Mouse (Mus musculus) erythroblast, embryonic 14.5 days (primary cell): ENCODE measurements around the gene Slc27a1. TPM values are rescaled to one million over a fixed set of nuclear protein-coding genes. Genes with fewer than 3 reads are reported as not detected.
A peak's percentile ranks its signal among the peaks of the same experiment; 100 is the strongest.
"Not testable (repeated sequence)": the region's sequence is repeated elsewhere in the genome, so short reads cannot be mapped to it uniquely, and the experiment has no call there.

Source experiments
- H3K27me3 ChIP-seq: 2 replicates; pipeline ENCODE4 v1.6.1; 2012; ENCODE audit warnings: inconsistent platforms; ENCODE audit not compliant: control insufficient read depth
- H3K36me3 ChIP-seq: 2 replicates; pipeline ENCODE4 v1.6.1; 2012; ENCODE audit warnings: mild to moderate bottlenecking, inconsistent platforms; ENCODE audit not compliant: control insufficient read depth
- H3K4me1 ChIP-seq: 2 replicates; pipeline ENCODE4 v1.6.1; 2012; ENCODE audit warnings: inconsistent platforms; ENCODE audit not compliant: control insufficient read depth
- H3K4me3 ChIP-seq: replicated peaks from 2 replicates; pipeline ENCODE3; 2012; ENCODE audit warnings: moderate library complexity, mild to moderate bottlenecking, inconsistent platforms
- H3K9me3 ChIP-seq: 2 replicates; pipeline ENCODE4 v1.6.1; 2012; ENCODE audit warnings: low read length, inconsistent platforms, mixed read lengths; ENCODE audit not compliant: control insufficient read depth
- GATA1 ChIP-seq: IDR thresholded peaks from 2 replicates; pipeline ENCODE4 v1.6.1; 2012; ENCODE audit warnings: low read length, inconsistent platforms, mixed read lengths
- TAL1 ChIP-seq: IDR thresholded peaks from 3 replicates; pipeline ENCODE4 v1.6.1; 2012; ENCODE audit warnings: low read length, inconsistent platforms, mixed read lengths
- polyA plus RNA-seq: library from polyadenylated mRNA; stranded (reverse); fragments of >175 nt; gene quantifications from 2 replicates; pipeline ENCODE4 v1.2.3, GENCODE M21; 2012

Slc27a1 gene
- 0.02 and 0.03 TPM in 2 replicates for polyA plus RNA-seq

DNA sequence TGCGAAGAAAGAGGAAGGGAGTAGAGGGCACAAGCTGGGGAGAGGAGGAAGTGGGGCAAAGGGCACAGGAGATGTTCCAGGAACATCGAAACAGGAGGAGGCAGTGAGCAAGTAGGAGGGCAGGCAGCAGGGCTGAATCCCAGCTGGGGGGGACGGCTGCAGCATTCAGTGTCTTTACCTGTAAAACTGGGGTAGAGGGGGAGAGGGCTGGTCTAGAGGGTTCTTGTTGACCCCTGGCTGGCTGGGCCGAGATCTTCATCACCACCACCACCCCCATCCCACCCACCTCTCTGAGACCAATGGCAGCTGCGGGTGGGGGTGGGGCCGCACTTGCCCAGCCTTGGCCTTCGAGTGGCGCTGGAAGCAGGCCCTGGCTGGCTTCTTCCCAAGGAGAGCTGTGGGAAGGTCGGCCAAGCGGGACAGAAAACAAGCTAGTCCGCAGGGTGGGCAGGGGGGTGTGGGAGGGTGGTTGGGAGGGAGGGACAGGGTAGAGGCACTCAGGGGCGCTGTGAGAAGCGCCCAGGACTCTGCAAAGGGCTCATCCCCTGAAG is at the start of gene Slc27a1:
Gene Slc27a1, plus strand, starts transcription at position 496 of the 551 bp plus-strand sequence.
- H3K4me1 ChIP-seq, result peaks cover 19% of the 10 kb centered on the region
- no peaks in the 10 kb centered on the region for H3K36me3 ChIP-seq
- no peak for TF ChIP-seq TAL1
- TF ChIP-seq GATA1, result no peak
- peaks cover 5% of the 10 kb centered on the region for H3K9me3 ChIP-seq
- H3K4me3 ChIP-seq, result peak within 1 kb of the TSS; percentile 57
- peaks cover 63% of the 10 kb centered on the region for H3K27me3 ChIP-seq

- not testable (repeated sequence) for H3K27me3 ChIP-seq, H3K36me3 ChIP-seq, H3K9me3 ChIP-seq, H3K4me1 ChIP-seq, H3K4me3 ChIP-seq
These were observed 49.5 kb upstream of the Slc27a1 start for GRCm38 (mm10) chr8:71519037-71519825.

DNA sequence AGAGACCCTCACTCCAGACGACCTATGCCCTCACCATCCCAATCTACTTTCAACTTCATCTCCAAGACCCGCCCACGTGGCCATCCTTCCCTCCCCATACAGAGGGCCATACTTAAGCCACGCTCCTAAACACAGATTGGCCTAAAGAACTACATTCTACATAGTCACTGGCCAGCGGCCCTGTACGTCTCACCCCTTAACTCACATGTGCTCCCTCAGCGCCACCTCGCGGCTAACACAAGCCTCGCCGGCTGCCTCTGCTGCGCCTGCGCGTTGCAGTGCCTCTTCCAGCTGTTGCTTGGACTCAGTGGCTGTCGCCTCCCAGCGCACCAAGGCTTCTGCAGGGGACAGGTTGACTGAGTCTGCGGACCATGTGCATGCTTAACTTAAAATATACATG is 47.0 kb upstream of the Slc27a1 start:
- Histone ChIP-seq H3K36me3 (no peaks in the 10 kb centered on the region), H3K9me3 (no peaks in the 10 kb centered on the region), H3K27me3 (peaks cover 20% of the 10 kb centered on the region), H3K4me3 (no peak overlapping the region), H3K4me1 (peaks cover 6% of the 10 kb centered on the region)
- TF ChIP-seq GATA1, result no peak
- no peak for TF ChIP-seq TAL1

DNA sequence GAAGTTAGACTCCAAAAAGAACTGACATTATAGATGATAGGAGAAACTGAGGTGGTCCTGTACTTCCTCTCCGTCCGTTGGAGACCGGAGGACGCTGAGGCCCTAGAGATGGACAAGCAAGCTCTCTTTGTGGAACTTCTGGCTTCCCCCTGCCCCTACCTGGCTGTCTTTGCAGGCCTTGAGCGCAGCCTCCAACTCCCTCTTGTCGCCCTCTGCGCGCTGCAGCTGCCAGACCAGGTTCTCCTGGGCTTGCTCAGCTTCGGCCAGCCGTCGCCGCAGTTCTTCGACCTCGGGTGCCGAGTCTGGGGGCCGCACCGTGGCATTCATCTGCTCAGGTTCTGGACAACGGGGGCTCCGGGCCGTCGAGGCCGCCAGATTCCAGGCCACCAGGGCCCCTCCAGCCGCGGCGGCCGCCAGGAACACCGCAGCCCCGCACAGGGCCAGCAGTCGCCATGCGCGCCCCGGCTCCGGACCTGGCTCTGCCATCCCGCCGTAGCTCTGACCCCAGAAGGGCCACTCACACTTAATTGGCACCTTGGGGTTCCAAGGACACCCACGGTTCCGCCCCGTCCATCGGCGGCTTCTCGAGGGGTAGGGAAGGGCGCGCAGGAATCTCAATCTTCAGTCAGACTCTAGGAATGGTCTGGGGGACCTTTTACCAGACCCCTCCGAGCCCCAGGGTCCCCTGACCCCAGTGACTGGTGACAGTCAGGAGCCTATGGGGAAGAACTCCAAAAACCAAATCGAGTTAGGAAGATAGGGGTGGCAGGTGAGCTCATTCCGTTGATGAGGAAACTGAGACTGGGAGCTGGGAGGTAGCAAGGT is 43.2 kb upstream of the Slc27a1 start, which contains the start of gene Ccdc194:
Gene Ccdc194, minus strand, starts transcription at position 486 of the 825 bp plus-strand sequence.
- H3K4me3 ChIP-seq, result no peak within 1 kb of the TSS
- no peaks in the 10 kb centered on the region for H3K36me3 ChIP-seq
- H3K27me3 ChIP-seq, result peaks cover 35% of the 10 kb centered on the region
- no peak for TF ChIP-seq TAL1
- no peak for TF ChIP-seq GATA1
- H3K9me3 ChIP-seq, result no peaks in the 10 kb centered on the region
- peaks cover 7% of the 10 kb centered on the region for H3K4me1 ChIP-seq

DNA sequence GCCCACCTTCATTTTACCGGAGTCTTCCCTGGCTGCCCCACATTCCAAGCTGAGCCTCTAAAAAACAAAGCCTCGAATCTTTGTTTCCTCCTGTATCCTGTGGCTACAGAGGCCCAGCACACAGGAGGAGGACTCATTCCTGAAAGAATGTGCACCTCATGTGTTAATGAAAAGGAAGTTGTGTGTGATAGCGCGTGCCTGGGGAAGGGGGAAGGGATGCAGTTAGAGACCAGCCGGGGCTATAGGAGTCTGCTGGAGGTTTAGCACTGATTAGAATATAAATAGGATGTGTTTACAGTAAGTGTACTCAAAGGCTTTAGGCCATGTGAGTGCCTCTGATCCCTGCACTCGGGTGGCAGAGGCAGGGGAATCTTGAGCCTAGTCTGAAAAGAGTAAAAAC is 42.4 kb upstream of the Slc27a1 start:
- no peak for TF ChIP-seq TAL1
- TF ChIP-seq GATA1, result no peak
- Histone ChIP-seq H3K9me3 (no peaks in the 10 kb centered on the region), H3K4me3 (no peak overlapping the region), H3K27me3 (peaks cover 35% of the 10 kb centered on the region), H3K36me3 (no peaks in the 10 kb centered on the region), H3K4me1 (peaks cover 9% of the 10 kb centered on the region)

GRCm38 (mm10) chr8:71527162-71527870 is 41.4 kb upstream of the Slc27a1 start:
- Histone ChIP-seq H3K4me1 (peaks cover 4% of the 10 kb centered on the region; the same call in 1 of the 2 replicates), H3K4me3 (no peak overlapping the region), H3K9me3 (no peaks in the 10 kb centered on the region), H3K36me3 (no peaks in the 10 kb centered on the region), H3K27me3 (peaks cover 35% of the 10 kb centered on the region)
- no peak for TF ChIP-seq TAL1
- TF ChIP-seq GATA1, result no peak

- H3K36me3 ChIP-seq, result no peaks in the 10 kb centered on the region
- no peak for TF ChIP-seq GATA1
- no peak for TF ChIP-seq TAL1
- no peaks in the 10 kb centered on the region for H3K9me3 ChIP-seq
- peaks cover 4% of the 10 kb centered on the region; the same call in 1 of the 2 replicates for H3K4me1 ChIP-seq
- peaks cover 35% of the 10 kb centered on the region for H3K27me3 ChIP-seq
- H3K4me3 ChIP-seq, result no peak overlapping the region
These were observed 40.2 kb upstream of the Slc27a1 start for GRCm38 (mm10) chr8:71528362-71529073.

DNA sequence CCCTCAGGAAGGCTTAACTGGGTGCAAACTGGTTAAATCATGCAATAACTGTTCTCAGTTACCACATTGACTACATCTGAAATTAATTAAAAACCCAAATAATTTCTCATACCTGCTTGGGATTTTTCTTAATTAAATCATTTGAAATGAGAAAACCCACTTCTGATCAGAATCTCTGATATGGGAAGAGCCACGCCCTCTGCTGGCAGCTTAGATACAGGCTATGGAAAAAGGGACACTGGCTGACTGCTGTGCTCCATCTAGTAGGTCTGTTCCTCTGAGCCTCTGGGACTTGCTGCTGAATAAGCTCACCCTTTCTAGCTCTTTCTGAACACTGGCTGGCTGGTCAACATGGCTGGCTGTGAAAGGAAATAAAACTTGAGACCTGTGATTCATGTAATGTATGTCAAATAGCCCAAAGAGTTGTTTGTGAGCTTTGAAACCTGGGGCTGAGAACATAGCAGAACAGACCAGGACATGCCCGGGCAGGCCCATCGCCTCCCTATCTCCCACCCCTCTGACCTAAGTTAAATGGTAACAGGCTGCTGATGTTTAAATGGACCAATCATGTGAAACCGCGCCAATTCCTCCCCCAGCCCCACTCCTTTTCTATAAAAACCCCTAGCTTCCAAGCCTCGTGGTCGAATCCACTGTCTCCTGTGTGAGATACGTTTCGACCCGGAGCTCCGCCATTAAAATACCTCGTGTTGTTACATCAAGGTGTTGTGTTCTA is 37.8 kb upstream of the Slc27a1 start:
- not testable (repeated sequence) for H3K36me3 ChIP-seq, H3K9me3 ChIP-seq, H3K4me3 ChIP-seq, H3K4me1 ChIP-seq
- peaks cover 23% of the 10 kb centered on the region for H3K27me3 ChIP-seq
